9 mouse cellular contexts compared by ENCODE assay signal in the genomic region with DNA sequence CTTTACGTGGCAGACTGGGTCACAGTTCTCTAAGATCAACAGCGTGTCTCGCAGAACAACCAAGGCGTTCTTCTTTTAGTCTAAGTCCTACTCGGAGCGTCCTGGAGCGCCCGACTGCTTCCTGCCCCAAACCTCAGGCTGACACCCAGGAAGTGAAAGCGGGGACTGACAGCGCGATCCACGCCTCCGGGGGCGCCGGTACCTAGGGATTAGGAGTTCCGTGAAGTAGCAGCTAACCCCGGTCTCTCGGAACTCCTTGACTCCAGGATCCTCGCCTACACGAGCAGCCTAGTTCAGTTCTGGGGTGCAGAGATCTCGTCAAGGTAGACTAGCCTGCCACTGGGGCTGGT. TPM values are rescaled to one million over a fixed set of nuclear protein-coding genes. Genes with fewer than 3 reads are reported as not detected.
DNase-seq lines count a peak whose midpoint lies in the region; TF ChIP-seq lines count a peak whose summit lies in the region.
"Had no signal": no experiment of that assay in that cellular context is flagged by ENCODE, and none has a peak within 500 bp of the region (broad histone marks: within the 10 kb centered on the region; RNA-seq: fewer than 3 reads in every experiment).

A gene (plus strand): TSS at position 199 of the 350 bp plus-strand sequence.

- under 1% methylated on average over 21 of the region's 21 CpGs for WGBS in midbrain, embryonic 10.5 days

- H3K9me3 ChIP-seq in midbrain, embryonic 10.5 days (replicated peaks), result no peaks in the 10 kb centered on the region

- DNase-seq in cerebellum, postnatal 36 days, result peak; percentile 7 to 13
- DNase-seq in cerebellum, adult 9-11 months, result no peak
- peak; percentile 50 for DNase-seq in gastrocnemius, postnatal 14 days
- DNase-seq in induced T-regulatory cell, adult 2 months (ENCODE audit: low read depth), result peak; percentile 81
- DNase-seq in left cerebral cortex, postnatal 4 days, result peak; percentile 21
- DNase-seq in midbrain, embryonic 10.5 days (ENCODE audit: low spot score), result peak; percentile 61
- DNase-seq in spleen, postnatal 4 days (ENCODE audit: low spot score in 2 of 2), result peak; percentile 17 to 61

- peak within 1 kb of the TSS; percentile 75 for H3K4me3 ChIP-seq in bone marrow macrophage, adult 2 months (ENCODE audit: insufficient read depth, low read length)
- H3K4me3 ChIP-seq in midbrain, embryonic 10.5 days, result peak within 1 kb of the TSS; percentile 80

- H3K4me1 ChIP-seq in bone marrow macrophage, adult 2 months (ENCODE audit: control insufficient read depth, insufficient read depth, low read length), result peaks cover 22% of the 10 kb centered on the region
- H3K4me1 ChIP-seq in midbrain, embryonic 10.5 days, result peaks cover 73% of the 10 kb centered on the region

- intact Hi-C loops in gastrocnemius, postnatal 14 days (cut with DNase I; ENCODE audit: low total_unique reads), result loop anchor here (10.0 kb wide), 1 partner anchor 144 kb away; no protein-coding TSS in a partner anchor
- intact Hi-C loops in left cerebral cortex, postnatal 4 days (cut with DNase I), result loop anchor here (2.0 to 10.0 kb wide), 3 partner anchors 444 to 1166 kb away; no protein-coding TSS in a partner anchor

- H3K27me3 ChIP-seq in midbrain, embryonic 10.5 days (ENCODE audit: low read depth, poor library complexity, severe bottlenecking), result peaks cover 73% of the 10 kb centered on the region

- TF ChIP-seq CTCF in bone marrow macrophage, adult 2 months (IDR thresholded peaks at IDR 0.05; ENCODE audit: low read depth, low read length), result no peak

- peak within 1 kb of the TSS; percentile 86 for H3K27ac ChIP-seq in bone marrow macrophage, adult 2 months (ENCODE audit: insufficient read depth, low read depth, low read length)
- H3K27ac ChIP-seq in midbrain, embryonic 10.5 days (replicated peaks), result peak within 1 kb of the TSS; percentile 86

- no peak for TF ChIP-seq POLR2A in bone marrow macrophage, adult 2 months (IDR thresholded peaks at IDR 0.05; ENCODE audit: borderline replicate concordance, low read depth, low read length)

- no peaks in the 10 kb centered on the region for H3K36me3 ChIP-seq in midbrain, embryonic 10.5 days

RNA-seq across cellular contexts. Expression of the gene that starts here (rescaled TPM):
- polyA plus RNA-seq in bone marrow macrophage, adult 2 months (2012; ENCODE audit: insufficient read depth, insufficient read length, missing spikeins), result 90.2 and 117 TPM in 2 replicates
- 10 to 100 TPM; 50.4 to 53.6 TPM for total RNA-seq in gastrocnemius, postnatal 14 days (2021)
- 10 to 100 TPM; 53.6 to 63.6 TPM for total RNA-seq in left cerebral cortex, postnatal 4 days (2021)
- 19.6 and 20.9 TPM in 2 replicates for polyA plus RNA-seq in midbrain, embryonic 10.5 days (2016; fragmentation: Nextera tagmentation; extraction: Ambion mirVana)
- total RNA-seq: MEL had no signal
